ENCODE assay signal across 26 mouse cellular contexts in genomic region chr11:68352236-68352635, GRCm38 (mm10). TPM values are rescaled to one million over a fixed set of nuclear protein-coding genes. Genes with fewer than 3 reads are reported as not detected.
DNase-seq lines count a peak whose midpoint lies in the region; ATAC-seq and TF ChIP-seq lines count a peak whose summit lies in the region.
"Had no signal": no experiment of that assay in that cellular context is flagged by ENCODE, and none has a peak within 500 bp of the region (broad histone marks: within the 10 kb centered on the region; RNA-seq: fewer than 3 reads in every experiment).

No protein-coding gene starts in this region.

- 0 out of 4 replicates have a peak overlapping the region, but pooled peaks of 1 of the 2 experiments have one; percentile 2 for H3K27ac ChIP-seq in heart, embryonic 14.5 days (replicated peaks in 1 of 2; ENCODE audit: control insufficient read depth in 1 of 2, insufficient read depth in 1 of 2, low read depth in 2 of 2, low read length in 2 of 2)
- no peak overlapping the region; the same call in 1 of the 2 replicates for H3K27ac ChIP-seq in liver, adult 2 months (replicated peaks; ENCODE audit: insufficient read depth, low read depth, low read length)
- H3K27ac ChIP-seq: embryonic facial prominence, embryonic 13.5 days; forebrain, embryonic 12.5 days; heart, adult 2 months; hindbrain, embryonic 12.5 days had no signal

- intact Hi-C loops in heart, postnatal 14 days (cut with DNase I) = no loop called here

- H3K4me3 ChIP-seq in heart, embryonic 14.5 days (ENCODE audit: control insufficient read depth in 1 of 2, insufficient read depth in 1 of 2, low read depth in 1 of 2, low read length in 2 of 2) = no peak overlapping the region
- no peak overlapping the region for H3K4me3 ChIP-seq in liver, adult 2 months (ENCODE audit: insufficient read depth, low read depth, low read length)
- H3K4me3 ChIP-seq: embryonic facial prominence, embryonic 13.5 days; forebrain, embryonic 12.5 days; heart, adult 2 months; hindbrain, embryonic 12.5 days had no signal

- no peak overlapping the region for H3K4me2 ChIP-seq in heart, embryonic 14.5 days (ENCODE audit: low read length)
- H3K4me2 ChIP-seq: embryonic facial prominence, embryonic 13.5 days; forebrain, embryonic 12.5 days; hindbrain, embryonic 12.5 days had no signal

- peaks cover 10 to 15% of the 10 kb centered on the region in 2 experiments for H3K4me1 ChIP-seq in heart, embryonic 14.5 days (ENCODE audit: control insufficient read depth in 2 of 2, insufficient read depth in 2 of 2, low read length in 2 of 2)
- no peaks in the 10 kb centered on the region for H3K4me1 ChIP-seq in liver, adult 2 months (ENCODE audit: control insufficient read depth, insufficient read depth, low read length)
- H3K4me1 ChIP-seq: embryonic facial prominence, embryonic 13.5 days; hindbrain, embryonic 12.5 days had no signal

- peak; percentile 43; the same call in 1 of the 2 replicates for ATAC-seq in heart, embryonic 14.5 days (ENCODE audit: insufficient number of reproducible peaks, insufficient read depth, low FRiP score, low read depth)
- ATAC-seq: CD4-positive, CD25-positive, alpha-beta regulatory T cell, adult 4 months; forebrain, embryonic 16.5 days; hindbrain, embryonic 16.5 days; inflammation-experienced regulatory T-cells, adult 6 months; intestine, postnatal 0 days; Patski had no signal

- no peaks in the 10 kb centered on the region for H3K36me3 ChIP-seq in heart, embryonic 14.5 days (ENCODE audit: control insufficient read depth, insufficient read depth, low read length)
- no peaks in the 10 kb centered on the region for H3K36me3 ChIP-seq in liver, adult 2 months (ENCODE audit: control insufficient read depth, insufficient read depth, low read length)
- H3K36me3 ChIP-seq: embryonic facial prominence, embryonic 13.5 days; forebrain, embryonic 12.5 days; hindbrain, embryonic 12.5 days had no signal

- no peak overlapping the region for H3K9ac ChIP-seq in heart, embryonic 14.5 days (ENCODE audit: low read length)
- no peak overlapping the region for H3K9ac ChIP-seq in liver, adult 2 months (ENCODE audit: low read depth, low read length)
- H3K9ac ChIP-seq: embryonic facial prominence, embryonic 13.5 days; forebrain, embryonic 12.5 days; hindbrain, embryonic 12.5 days had no signal

- 32% methylated on average over 6 of the region's 6 CpGs for WGBS in heart, embryonic 14.5 days
- WGBS in liver, adult 2 months = 56% methylated on average over 6 of the region's 6 CpGs

- H3K27me3 ChIP-seq in heart, embryonic 14.5 days (ENCODE audit: control insufficient read depth, insufficient read depth, low read length) = no peaks in the 10 kb centered on the region
- H3K27me3 ChIP-seq in liver, adult 2 months (ENCODE audit: control insufficient read depth, insufficient read depth, low read length) = no peaks in the 10 kb centered on the region
- H3K27me3 ChIP-seq: embryonic facial prominence, embryonic 13.5 days; forebrain, embryonic 12.5 days; hindbrain, embryonic 12.5 days; Patski had no signal

- no peak for TF ChIP-seq CTCF in liver, adult 2 months (IDR thresholded peaks at IDR 0.05; ENCODE audit: low read depth, low read length)

- DNase-seq in embryo, embryonic 10.5 days (ENCODE audit: low spot score) = peak; percentile 16
- DNase-seq in embryo, embryonic 9.5 days (ENCODE audit: extremely low spot score) = no peak
- no peak for DNase-seq in heart, postnatal 14 days
- peak; percentile 18 for DNase-seq in liver, adult 2 months (ENCODE audit: extremely low read depth, low read depth, low spot score)
- DNase-seq in liver (no peak), ES-CJ7 (ENCODE audit: low read depth, low spot score) (peak; percentile 85)
- no peak for DNase-seq in cerebellum, postnatal 36 days
- DNase-seq: adrenal gland, adult 8-10 months; adrenal gland, postnatal 36 days; B cell, adult 2 months; cerebellum, adult 9-10 months; cerebellum, postnatal 25 days; gastrocnemius, postnatal 10 days; heart, adult 2 months; kidney, adult 8-10 months had no signal

- H3K9me3 ChIP-seq in heart, embryonic 14.5 days (ENCODE audit: control insufficient read depth, low read length) = 0 out of 2 replicates have a peak, but pooled peaks cover 3% of the 10 kb centered on the region
- H3K9me3 ChIP-seq: hindbrain, embryonic 12.5 days had no signal

- no peak for TF ChIP-seq POLR2A in liver, adult 2 months (IDR thresholded peaks at IDR 0.05; ENCODE audit: extremely low read depth, insufficient read depth, low read length)

- H3K79me2 ChIP-seq in liver, adult 2 months (ENCODE audit: control insufficient read depth, insufficient read depth, low read length) = no peaks in the 10 kb centered on the region

RNA-seq across cellular contexts. Expression of gene Ntn1, which starts 48.4 kb away (rescaled TPM):
- polyA plus RNA-seq in heart, embryonic 14.5 days (2014; fragmentation: Nextera tagmentation; extraction: Ambion mirVana) = 10.6 and 11.5 TPM in 2 replicates
- 10 to 100 TPM; 52.7 to 55.5 TPM for total RNA-seq in heart, postnatal 14 days (2021)
- total RNA-seq in liver, adult 2 months (2014; rRNA removed) = 4.9 and 7.2 TPM in 2 replicates
- polyA plus RNA-seq in liver, adult 2 months (2012; rRNA removed) = 5.5 and 7.8 TPM in 2 replicates
- total RNA-seq: MEL had no signal

Comparison
In these comparisons a context has a peak if more than half of its experiments do, and no peak if none do; other contexts are left out.
1. DNase-seq: peak in embryo, embryonic 10.5 days (single experiment), liver, adult 2 months (single experiment) and ES-CJ7 (single experiment); none in embryo, embryonic 9.5 days (single experiment), heart, postnatal 14 days (0 of 2), liver (single experiment) and cerebellum, postnatal 36 days (0 of 2).